Mouse (Mus musculus): ENCODE results near the gene Patj. TPM values are rescaled to one million over a fixed set of nuclear protein-coding genes. Genes with fewer than 3 reads are reported as not detected.

Patj gene
- 8.0 TPM for polyA plus RNA-seq (2015; fragmentation: Illumina TruSeq; extraction: RNeasy Lipid Tissue Mini Kit (QIAGEN cat#74804); ENCODE audit: insufficient read depth, low read depth, low replicate concordance)

GRCm38 (mm10) chr4:98395690-98396437, at the start of gene Patj:
Gene Patj (plus strand): TSS chr4:98395785.

GRCm38 (mm10) chr4:98382716-98383424, 12.7 kb upstream of the Patj start, which contains the start of gene Tm2d1:
Gene Tm2d1 (minus strand): TSS chr4:98383306.

DNA sequence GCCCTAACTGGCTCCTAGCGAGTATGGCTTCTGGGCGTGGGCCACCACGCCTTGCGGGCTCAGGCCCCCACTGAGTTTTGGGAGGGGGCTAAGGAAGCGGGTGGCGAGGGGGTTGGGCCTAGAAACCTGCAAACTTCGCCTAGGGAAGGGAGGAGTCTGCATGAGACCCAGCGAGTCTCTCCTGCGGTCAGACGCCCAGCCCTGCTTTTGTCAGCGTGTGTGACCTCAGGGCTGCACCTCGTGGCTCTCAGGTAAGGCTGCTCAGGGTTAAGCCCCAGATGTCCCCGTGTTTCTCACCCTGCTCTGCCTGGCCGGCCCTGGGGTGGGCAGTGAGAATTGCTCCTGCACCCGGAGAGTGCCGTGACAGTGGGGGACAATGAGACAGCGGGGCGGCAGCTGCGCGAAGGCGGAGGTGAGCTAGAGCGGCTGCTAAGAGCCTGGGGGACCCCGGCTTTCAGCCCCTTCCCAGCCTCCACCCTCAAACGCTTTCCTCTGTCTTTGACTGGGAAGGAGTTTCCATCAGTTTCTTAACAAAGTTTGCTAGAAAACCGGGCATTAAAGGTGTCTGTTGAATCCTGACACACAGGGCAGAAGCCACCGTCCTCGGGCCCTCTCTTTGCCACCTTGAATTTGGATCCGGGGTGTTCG, 331.1 kb downstream of the Patj start, which contains the start of gene L1td1:
L1td1 (plus strand) TSS at position 145 of the 648 bp plus-strand sequence.

Other genes starting within 250 kb of the Patj start
- gene Tm2d1, start 12.5 kb upstream of the Patj start, polyA plus RNA-seq (2015; fragmentation: Illumina TruSeq; extraction: RNeasy Lipid Tissue Mini Kit (QIAGEN cat#74804); ENCODE audit: insufficient read depth, low read depth, low replicate concordance), result 16.1 TPM